In genomic region chr10:76624903-76625302, GRCm38 (mm10) we compare ENCODE assay signal across 17 mouse cellular contexts. TPM values are rescaled to one million over a fixed set of nuclear protein-coding genes. Genes with fewer than 3 reads are reported as not detected.
"Had no signal": no experiment of that assay in that cellular context is flagged by ENCODE, and none has a peak within 500 bp of the region (broad histone marks: within the 10 kb centered on the region; RNA-seq: fewer than 3 reads in every experiment).

No protein-coding gene starts in this region.

- H3K4me2 ChIP-seq: limb, embryonic 15.5 days; liver, embryonic 12.5 days; midbrain, embryonic 12.5 days; neural tube, embryonic 15.5 days had no signal

- ATAC-seq: liver, embryonic 12.5 days had no signal

- H3K27me3 ChIP-seq: limb, embryonic 15.5 days; liver, embryonic 12.5 days; neural tube, embryonic 15.5 days had no signal

- H3K27ac ChIP-seq: liver, embryonic 12.5 days; midbrain, embryonic 12.5 days; neural tube, embryonic 15.5 days had no signal

- DNase-seq: kidney, adult 8-10 months; kidney, postnatal 36 days; layer of hippocampus, adult 9-11 months; layer of hippocampus, postnatal 36 days; right cerebral cortex, postnatal 4 days; spleen, adult 18-20 months; thymus, adult 18-20 months; thymus, postnatal 14 days had no signal

- H3K4me1 ChIP-seq: liver, embryonic 12.5 days had no signal

- H3K36me3 ChIP-seq: limb, embryonic 15.5 days; liver, embryonic 12.5 days; midbrain, embryonic 12.5 days; neural tube, embryonic 15.5 days had no signal

- H3K9ac ChIP-seq: limb, embryonic 15.5 days; liver, embryonic 12.5 days; midbrain, embryonic 12.5 days; neural tube, embryonic 15.5 days had no signal

- H3K9me3 ChIP-seq: limb, embryonic 15.5 days; liver, embryonic 12.5 days; megakaryocyte, embryonic 14.5 days; midbrain, embryonic 12.5 days; neural tube, embryonic 15.5 days had no signal

- H3K4me3 ChIP-seq: limb, embryonic 15.5 days; liver, embryonic 12.5 days; megakaryocyte, embryonic 14.5 days; midbrain, embryonic 12.5 days; neural tube, embryonic 15.5 days had no signal

RNA-seq across cellular contexts. Expression of gene Ftcd, which starts 49.5 kb away (rescaled TPM):
- total RNA-seq: layer of hippocampus, adult 18-20 months; layer of hippocampus, postnatal 36 days had no signal
- polyA plus RNA-seq: limb, embryonic 11.5 days; midbrain, embryonic 12.5 days; neural tube, embryonic 11.5 days; stomach, embryonic 14.5 days had no signal
